Mouse (Mus musculus) gastrocnemius, postnatal 4 days (tissue): Measurements from ENCODE around the gene Pxt1. TPM values are rescaled to one million over a fixed set of nuclear protein-coding genes. Genes with fewer than 3 reads are reported as not detected.
A peak's percentile ranks its signal among the peaks of the same experiment; 100 is the strongest.

Experiments used
- DNase-seq, 2 experiments: peaks; one replicate each; pipeline ENCODE4 v3.0.0; 2021 to 2022; ENCODE audit warnings: low spot score in 2 of 2, mixed read lengths in 2 of 2
- total RNA-seq, 2 experiments: library from RNA; stranded (reverse); gene quantifications; 2 replicates each; pipeline ENCODE4 v1.2.3; 2021

Pxt1 gene
- total RNA-seq, 2 experiments from 2014 or later, result not detected

GRCm38 (mm10) chr17:28915060-28915628 lies 28.5 kb downstream of the Pxt1 start, which contains the start of gene 4930539E08Rik:
Gene 4930539E08Rik, minus strand, starts transcription at chr17:28915324.
- no peak for DNase-seq

GRCm38 (mm10) chr17:28913940-28914339 lies 29.7 kb downstream of the Pxt1 start:
- no peak for DNase-seq

GRCm38 (mm10) chr17:28913200-28913599 lies 30.4 kb downstream of the Pxt1 start:
- no peak for DNase-seq

- no peak for DNase-seq
These were observed 33.5 kb downstream of the Pxt1 start for GRCm38 (mm10) chr17:28910139-28910538.

- DNase-seq, result peak; percentile 43 to 58
These were observed 34.2 kb downstream of the Pxt1 start for GRCm38 (mm10) chr17:28909252-28909941.

GRCm38 (mm10) chr17:28907959-28908358 lies 35.7 kb downstream of the Pxt1 start:
- no peak for DNase-seq

- DNase-seq, result no peak
These were observed 38.2 kb downstream of the Pxt1 start for GRCm38 (mm10) chr17:28905377-28905916.

- peak; percentile 57 to 59 for DNase-seq
These were observed 38.9 kb downstream of the Pxt1 start for GRCm38 (mm10) chr17:28904546-28905376.

GRCm38 (mm10) chr17:28901559-28901958 lies 42.1 kb downstream of the Pxt1 start:
- DNase-seq, result no peak

- DNase-seq, result no peak
These were observed 44.2 kb downstream of the Pxt1 start for GRCm38 (mm10) chr17:28899427-28899826.

GRCm38 (mm10) chr17:28898249-28898648 lies 45.4 kb downstream of the Pxt1 start:
- no peak for DNase-seq

- DNase-seq, result no peak
These were observed 45.8 kb downstream of the Pxt1 start for GRCm38 (mm10) chr17:28897817-28898216.

GRCm38 (mm10) chr17:28896095-28896780 lies 47.4 kb downstream of the Pxt1 start:
- DNase-seq, result no peak

GRCm38 (mm10) chr17:28895217-28895875 lies 48.3 kb downstream of the Pxt1 start:
- DNase-seq, result no peak

- no peak for DNase-seq
These were observed 49.4 kb downstream of the Pxt1 start for GRCm38 (mm10) chr17:28894050-28894767.

- DNase-seq, result no peak
These were observed 57.4 kb downstream of the Pxt1 start for GRCm38 (mm10) chr17:28886266-28886665.

GRCm38 (mm10) chr17:28885231-28885630 lies 58.4 kb downstream of the Pxt1 start:
- DNase-seq, result no peak
